Mouse (Mus musculus) liver, embryonic 14.5 days (tissue): ENCODE data around the gene Slco2a1.

Source experiments
- CTCF ChIP-seq: IDR thresholded peaks from 2 replicates; pipeline ENCODE4 v1.5.1; 2016; ENCODE audit warnings: antibody characterized with exemption, low read depth, control low read depth
- EP300 ChIP-seq: IDR thresholded peaks from 2 replicates; pipeline ENCODE4 v1.6.1; 2016; ENCODE audit warnings: antibody characterized with exemption, low read depth

DNA sequence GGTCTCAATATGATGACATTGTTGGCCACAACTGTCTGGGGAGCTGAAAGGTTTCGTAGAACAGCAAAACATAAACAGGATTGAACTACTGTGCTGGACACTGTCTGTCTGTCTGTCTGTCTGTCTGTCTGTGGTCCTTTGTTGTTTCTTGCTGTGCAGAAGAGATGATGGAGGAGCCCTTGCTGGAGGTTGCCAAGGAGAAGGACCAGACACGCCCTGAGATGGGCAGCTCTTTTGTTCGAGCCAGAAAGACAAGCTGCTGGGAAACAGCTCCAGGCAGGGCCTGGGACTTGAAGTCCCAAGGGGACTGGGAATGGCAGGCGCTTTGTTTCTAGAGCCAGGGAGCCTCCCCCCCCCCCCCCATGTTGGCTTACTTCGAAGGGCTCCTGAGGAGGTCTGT, 129.0 kb downstream of the Slco2a1 start:
- TF ChIP-seq CTCF (no peak), EP300 (no peak)
